Mouse (Mus musculus) ES-CJ7 (cell line): Measurements from ENCODE around the gene Apol7a.
A peak's percentile ranks its signal among the peaks of the same experiment; 100 is the strongest.

ENCODE experiments used
- DNase-seq: peaks from one replicate; pipeline ENCODE4 v3.0.0; 2011; ENCODE audit warnings: low read depth, low spot score

The Apol7a gene

GRCm38 (mm10) chr15:77348146-77348545, 50.8 kb downstream of the Apol7a start:
- DNase-seq = no peak

DNA sequence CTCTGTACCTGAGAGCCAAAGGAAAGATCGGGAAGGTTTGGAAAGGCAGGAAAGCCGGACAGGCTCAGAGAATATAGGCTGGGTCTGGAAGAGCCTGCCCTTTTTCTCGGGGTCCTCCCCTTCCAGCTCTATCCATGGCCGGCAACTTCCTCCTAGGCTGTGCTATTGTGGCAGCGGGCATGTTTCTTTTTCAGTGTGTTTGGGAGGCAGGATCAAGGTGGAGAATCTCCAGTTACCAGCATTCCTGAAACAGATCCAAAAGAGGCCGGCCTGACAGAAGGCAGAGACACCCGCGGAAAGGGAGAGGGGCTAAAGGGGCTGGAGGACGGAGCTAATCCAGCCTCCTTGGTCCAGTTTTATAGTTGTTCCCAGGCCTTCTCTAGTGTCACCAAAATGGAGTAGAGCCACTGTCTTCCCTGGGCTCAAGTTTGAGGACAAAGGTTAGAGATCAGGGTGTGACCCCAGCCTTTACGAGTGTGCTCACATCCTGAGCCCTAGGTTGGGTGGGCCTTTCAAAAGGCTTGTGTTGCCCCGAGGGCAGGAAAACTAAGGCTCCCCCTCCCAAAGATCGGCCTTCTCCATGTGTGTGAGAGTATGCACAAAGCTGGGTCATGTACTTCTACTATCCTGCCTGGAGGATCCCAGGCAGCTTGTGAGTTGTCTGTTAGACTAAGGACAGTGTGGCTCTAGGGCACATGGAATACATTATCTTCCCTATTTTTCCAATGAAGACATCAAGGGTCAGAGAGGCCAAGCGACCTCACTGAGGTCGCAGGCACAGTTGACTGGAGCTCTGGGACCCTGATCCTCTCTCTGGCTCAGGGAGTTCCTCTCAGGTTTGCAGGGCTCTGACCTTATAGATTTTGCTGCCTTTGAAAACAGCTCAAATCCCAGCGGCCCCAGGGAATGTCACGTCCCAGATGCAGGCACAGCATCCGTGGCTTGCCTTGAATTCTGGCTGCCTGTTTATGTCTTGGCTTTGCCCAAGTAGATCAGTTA, 54.5 kb downstream of the Apol7a start:
- DNase-seq = peak; percentile 67

- peak; percentile 82 for DNase-seq
Measured at GRCm38 (mm10) chr15:77343527-77344091, 55.3 kb downstream of the Apol7a start.

DNA sequence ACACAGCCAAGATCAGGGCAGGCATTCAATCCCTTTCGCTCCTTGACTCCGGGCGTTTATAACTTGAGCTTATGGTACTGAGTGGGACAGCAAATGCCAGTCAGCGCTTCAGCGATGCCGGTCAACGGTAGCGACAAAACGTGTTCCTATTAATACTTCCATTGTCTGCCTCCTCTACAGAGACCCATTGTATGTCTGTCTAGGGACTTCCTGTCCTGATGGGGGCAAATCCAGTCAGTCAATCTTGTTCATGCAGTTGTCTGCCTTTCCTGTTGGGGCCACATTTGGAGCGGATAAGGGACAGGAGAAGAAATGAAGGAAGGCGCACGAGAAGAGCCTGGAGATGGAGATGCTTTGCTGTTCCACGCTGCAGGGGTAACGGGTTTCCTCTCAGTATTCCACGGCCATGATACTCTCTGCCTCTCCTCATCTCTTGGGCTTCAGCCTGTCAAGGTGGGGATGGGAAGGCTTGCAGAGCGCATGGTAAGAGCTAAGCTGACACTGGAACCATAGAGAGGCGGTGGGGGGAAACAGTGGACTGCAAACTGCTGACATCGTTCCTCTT, 55.9 kb downstream of the Apol7a start:
- DNase-seq = no peak

- DNase-seq = peak; percentile 78
Measured at GRCm38 (mm10) chr15:77342005-77342404, 56.9 kb downstream of the Apol7a start.

GRCm38 (mm10) chr15:77340581-77340980, 58.3 kb downstream of the Apol7a start:
- no peak for DNase-seq

- no peak for DNase-seq
Measured at GRCm38 (mm10) chr15:77338924-77339429, 59.9 kb downstream of the Apol7a start.

DNA sequence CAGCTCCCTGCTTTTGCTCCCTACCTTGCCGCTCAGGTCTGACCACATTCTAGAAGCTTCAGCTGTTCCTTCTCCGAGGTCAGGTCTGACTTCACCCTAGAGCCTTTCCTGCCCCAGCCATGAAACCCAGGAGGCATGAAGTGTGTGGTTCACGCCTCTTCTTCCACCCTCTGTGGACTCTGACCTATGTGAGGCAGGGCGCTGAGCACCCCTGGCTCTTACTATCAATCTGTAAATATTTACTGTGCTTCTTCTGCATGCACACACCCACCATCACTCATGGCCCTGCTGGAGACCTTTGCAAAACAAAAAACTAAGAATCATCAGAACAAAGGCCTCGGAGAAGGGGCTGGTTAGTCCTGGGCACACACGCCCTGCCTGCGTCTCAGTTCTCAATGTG, 60.5 kb downstream of the Apol7a start:
- peak; percentile 92 for DNase-seq
